Comparison of ENCODE assay signal across 10 mouse cellular contexts in genomic region chr16:4727526-4727925, GRCm38 (mm10). TPM values are rescaled to one million over a fixed set of nuclear protein-coding genes. Genes with fewer than 3 reads are reported as not detected.
DNase-seq lines count a peak whose midpoint lies in the region; ATAC-seq lines count a peak whose summit lies in the region.
"Had no signal": no experiment of that assay in that cellular context is flagged by ENCODE, and none has a peak within 500 bp of the region (broad histone marks: within the 10 kb centered on the region; RNA-seq: fewer than 3 reads in every experiment).

No protein-coding gene starts in this region.

- H3K4me2 ChIP-seq in midbrain, embryonic 12.5 days (replicated peaks): peak overlapping the region; percentile 82; the same call in 1 of the 2 replicates
- no peak overlapping the region for H3K4me2 ChIP-seq in midbrain, embryonic 13.5 days (replicated peaks)
- H3K4me2 ChIP-seq in intestine, embryonic 16.5 days (ENCODE audit: low read depth, low read length): peak overlapping the region; percentile 70
- H3K4me2 ChIP-seq in neural tube, embryonic 14.5 days (ENCODE audit: low read depth, low read length): peak overlapping the region; percentile 91; the same call in 1 of the 2 replicates

- H3K4me3 ChIP-seq in heart, embryonic 10.5 days: peak overlapping the region; percentile 76
- H3K4me3 ChIP-seq in midbrain, embryonic 12.5 days: no peak overlapping the region
- H3K4me3 ChIP-seq in midbrain, embryonic 13.5 days (replicated peaks): no peak overlapping the region
- no peak overlapping the region for H3K4me3 ChIP-seq in intestine, embryonic 16.5 days (ENCODE audit: low read length)
- H3K4me3 ChIP-seq in neural tube, embryonic 14.5 days (ENCODE audit: low read depth, low read length): peak overlapping the region; percentile 87; the same call in 1 of the 2 replicates

- ATAC-seq in midbrain, embryonic 12.5 days (ENCODE audit: low FRiP score, low read depth): no peak
- ATAC-seq in midbrain, embryonic 13.5 days: no peak
- ATAC-seq in intestine, embryonic 16.5 days: no peak
- ATAC-seq in neural tube, embryonic 14.5 days (ENCODE audit: low read depth): no peak
- no peak for ATAC-seq in megakaryocyte progenitor cell, adult 5-6 weeks (replicated peaks; ENCODE audit: poor library complexity)
- ATAC-seq: activated CD4-positive, CD25-positive, alpha-beta regulatory T cell, adult 4 months had no signal

- H3K27ac ChIP-seq in heart, embryonic 10.5 days: no peak overlapping the region
- no peak overlapping the region for H3K27ac ChIP-seq in midbrain, embryonic 12.5 days (replicated peaks)
- no peak overlapping the region for H3K27ac ChIP-seq in midbrain, embryonic 13.5 days
- H3K27ac ChIP-seq in intestine, embryonic 16.5 days (ENCODE audit: low read length): no peak overlapping the region
- H3K27ac ChIP-seq in neural tube, embryonic 14.5 days (ENCODE audit: low read depth, low read length): no peak overlapping the region

- DNase-seq in heart, embryonic 10.5 days (ENCODE audit: low spot score): no peak
- no peak for DNase-seq in heart, postnatal 36 days
- DNase-seq in thymus, postnatal 36 days: no peak
- DNase-seq: right cerebral cortex, postnatal 14 days had no signal

- no peaks in the 10 kb centered on the region for H3K27me3 ChIP-seq in heart, embryonic 10.5 days (ENCODE audit: insufficient read depth, poor library complexity, severe bottlenecking)
- no peaks in the 10 kb centered on the region for H3K27me3 ChIP-seq in midbrain, embryonic 12.5 days
- H3K27me3 ChIP-seq in midbrain, embryonic 13.5 days: no peaks in the 10 kb centered on the region
- no peaks in the 10 kb centered on the region for H3K27me3 ChIP-seq in intestine, embryonic 16.5 days (replicated peaks; ENCODE audit: control insufficient read depth, insufficient read depth, low read length)
- no peaks in the 10 kb centered on the region for H3K27me3 ChIP-seq in neural tube, embryonic 14.5 days (ENCODE audit: control insufficient read depth, insufficient read depth, low read length)

- 97% methylated on average over 1 of the region's 1 CpGs for WGBS in heart, embryonic 10.5 days
- 92% methylated on average over 1 of the region's 1 CpGs for WGBS in midbrain, embryonic 12.5 days
- WGBS in midbrain, embryonic 13.5 days: 92% methylated on average over 1 of the region's 1 CpGs
- 91% methylated on average over 1 of the region's 1 CpGs for WGBS in intestine, embryonic 16.5 days
- 92% methylated on average over 1 of the region's 1 CpGs for WGBS in neural tube, embryonic 14.5 days

- H3K36me3 ChIP-seq in heart, embryonic 10.5 days: peaks cover 5% of the 10 kb centered on the region; the same call in 1 of the 2 replicates
- no peaks in the 10 kb centered on the region for H3K36me3 ChIP-seq in midbrain, embryonic 12.5 days
- no peaks in the 10 kb centered on the region for H3K36me3 ChIP-seq in midbrain, embryonic 13.5 days
- no peaks in the 10 kb centered on the region for H3K36me3 ChIP-seq in intestine, embryonic 16.5 days (ENCODE audit: control insufficient read depth, insufficient read depth, low read length)
- H3K36me3 ChIP-seq in neural tube, embryonic 14.5 days (ENCODE audit: control insufficient read depth, insufficient read depth, low read length): no peaks in the 10 kb centered on the region

- intact Hi-C loops in heart, postnatal 36 days (cut with DNase I): no loop called here

- H3K4me1 ChIP-seq in heart, embryonic 10.5 days: peaks cover 25% of the 10 kb centered on the region; the same call in 1 of the 2 replicates
- H3K4me1 ChIP-seq in midbrain, embryonic 12.5 days: peaks cover 9% of the 10 kb centered on the region; the same call in 1 of the 2 replicates
- peaks cover 17% of the 10 kb centered on the region for H3K4me1 ChIP-seq in midbrain, embryonic 13.5 days (replicated peaks)
- peaks cover 4% of the 10 kb centered on the region; the same call in 1 of the 2 replicates for H3K4me1 ChIP-seq in intestine, embryonic 16.5 days (ENCODE audit: control insufficient read depth, insufficient read depth, low read length)
- peaks cover 4% of the 10 kb centered on the region; the same call in 1 of the 2 replicates for H3K4me1 ChIP-seq in neural tube, embryonic 14.5 days (ENCODE audit: control insufficient read depth, insufficient read depth, low read length)

- no peak overlapping the region for H3K9ac ChIP-seq in midbrain, embryonic 12.5 days (replicated peaks)
- H3K9ac ChIP-seq in midbrain, embryonic 13.5 days (replicated peaks): no peak overlapping the region
- 0 out of 2 replicates have a peak overlapping the region, but pooled peaks have one; percentile 12 for H3K9ac ChIP-seq in intestine, embryonic 16.5 days (ENCODE audit: low read depth, low read length)
- H3K9ac ChIP-seq in neural tube, embryonic 14.5 days (replicated peaks; ENCODE audit: low read depth, low read length): no peak overlapping the region

- H3K9me3 ChIP-seq in heart, embryonic 10.5 days: no peaks in the 10 kb centered on the region
- H3K9me3 ChIP-seq in midbrain, embryonic 12.5 days: no peaks in the 10 kb centered on the region
- H3K9me3 ChIP-seq in midbrain, embryonic 13.5 days: no peaks in the 10 kb centered on the region
- no peaks in the 10 kb centered on the region for H3K9me3 ChIP-seq in intestine, embryonic 16.5 days (ENCODE audit: control insufficient read depth, low read length)
- no peaks in the 10 kb centered on the region for H3K9me3 ChIP-seq in neural tube, embryonic 14.5 days (ENCODE audit: control insufficient read depth, low read length)

RNA-seq across cellular contexts. Expression of gene Hmox2, which starts 1.4 kb away (rescaled TPM):
- 101 and 104 TPM in 2 replicates for polyA plus RNA-seq in heart, embryonic 10.5 days (2016; fragmentation: Nextera tagmentation; extraction: Ambion mirVana)
- total RNA-seq in heart, postnatal 36 days (2021): 10 to 100 TPM; 72.2 to 88.2 TPM
- 70.1 and 81.0 TPM in 2 replicates for polyA plus RNA-seq in midbrain, embryonic 12.5 days (2016; fragmentation: Nextera tagmentation; extraction: Ambion mirVana)
- polyA plus RNA-seq in midbrain, embryonic 13.5 days (2015; fragmentation: Nextera tagmentation; extraction: Ambion mirVana): 81.8 and 87.6 TPM in 2 replicates
- 87.5 and 88.7 TPM in 2 replicates for polyA plus RNA-seq in intestine, embryonic 16.5 days (2015; fragmentation: Nextera tagmentation; extraction: Ambion mirVana)
- 106 and 126 TPM in 2 replicates for polyA plus RNA-seq in neural tube, embryonic 14.5 days (2014; fragmentation: Nextera tagmentation; extraction: Ambion mirVana)
- total RNA-seq in megakaryocyte progenitor cell, adult 5-6 weeks (2015): 68.6 and 81.1 TPM in 2 replicates
- total RNA-seq in megakaryocyte progenitor cell, adult 5-6 weeks (2017): 74.7 and 78.8 TPM in 2 replicates

RNA-seq across cellular contexts. Expression of gene Nmral1, which starts 8.4 kb away (rescaled TPM):
- polyA plus RNA-seq in heart, embryonic 10.5 days (2016; fragmentation: Nextera tagmentation; extraction: Ambion mirVana): 63.3 and 97.6 TPM in 2 replicates
- total RNA-seq in heart, postnatal 36 days (2021): 1 to 10 TPM; 2.8 to 3.4 TPM
- 131 and 141 TPM in 2 replicates for polyA plus RNA-seq in midbrain, embryonic 12.5 days (2016; fragmentation: Nextera tagmentation; extraction: Ambion mirVana)
- 102 and 104 TPM in 2 replicates for polyA plus RNA-seq in midbrain, embryonic 13.5 days (2015; fragmentation: Nextera tagmentation; extraction: Ambion mirVana)
- 35.3 and 45.9 TPM in 2 replicates for polyA plus RNA-seq in intestine, embryonic 16.5 days (2015; fragmentation: Nextera tagmentation; extraction: Ambion mirVana)
- polyA plus RNA-seq in neural tube, embryonic 14.5 days (2014; fragmentation: Nextera tagmentation; extraction: Ambion mirVana): 57.2 and 63.7 TPM in 2 replicates
- total RNA-seq in megakaryocyte progenitor cell, adult 5-6 weeks (2015): 61.8 and 64.7 TPM in 2 replicates
- total RNA-seq in megakaryocyte progenitor cell, adult 5-6 weeks (2017): 65.5 and 70.5 TPM in 2 replicates

RNA-seq across cellular contexts. Expression of gene Coro7, which starts 47.9 kb away (rescaled TPM):
- polyA plus RNA-seq in heart, embryonic 10.5 days (2016; fragmentation: Nextera tagmentation; extraction: Ambion mirVana): 22.7 and 23.9 TPM in 2 replicates
- total RNA-seq in heart, postnatal 36 days (2021): 10 to 100 TPM; 13.0 to 13.7 TPM
- 21.7 and 22.6 TPM in 2 replicates for polyA plus RNA-seq in midbrain, embryonic 12.5 days (2016; fragmentation: Nextera tagmentation; extraction: Ambion mirVana)
- 25.1 and 26.5 TPM in 2 replicates for polyA plus RNA-seq in midbrain, embryonic 13.5 days (2015; fragmentation: Nextera tagmentation; extraction: Ambion mirVana)
- polyA plus RNA-seq in intestine, embryonic 16.5 days (2015; fragmentation: Nextera tagmentation; extraction: Ambion mirVana): 29.2 and 30.5 TPM in 2 replicates
- 28.0 and 28.6 TPM in 2 replicates for polyA plus RNA-seq in neural tube, embryonic 14.5 days (2014; fragmentation: Nextera tagmentation; extraction: Ambion mirVana)
- 62.1 and 67.0 TPM in 2 replicates for total RNA-seq in megakaryocyte progenitor cell, adult 5-6 weeks (2015)
- 34.1 and 40.2 TPM in 2 replicates for total RNA-seq in megakaryocyte progenitor cell, adult 5-6 weeks (2017)

Comparison
In these comparisons a context has a peak if more than half of its experiments do, and no peak if none do; other contexts are left out.
1. H3K4me3 ChIP-seq: peak in heart, embryonic 10.5 days (single experiment) and neural tube, embryonic 14.5 days (single experiment); none in midbrain, embryonic 12.5 days (single experiment), midbrain, embryonic 13.5 days (single experiment) and intestine, embryonic 16.5 days (single experiment).